9 mouse cellular contexts compared by ENCODE assay signal in the genomic region with DNA sequence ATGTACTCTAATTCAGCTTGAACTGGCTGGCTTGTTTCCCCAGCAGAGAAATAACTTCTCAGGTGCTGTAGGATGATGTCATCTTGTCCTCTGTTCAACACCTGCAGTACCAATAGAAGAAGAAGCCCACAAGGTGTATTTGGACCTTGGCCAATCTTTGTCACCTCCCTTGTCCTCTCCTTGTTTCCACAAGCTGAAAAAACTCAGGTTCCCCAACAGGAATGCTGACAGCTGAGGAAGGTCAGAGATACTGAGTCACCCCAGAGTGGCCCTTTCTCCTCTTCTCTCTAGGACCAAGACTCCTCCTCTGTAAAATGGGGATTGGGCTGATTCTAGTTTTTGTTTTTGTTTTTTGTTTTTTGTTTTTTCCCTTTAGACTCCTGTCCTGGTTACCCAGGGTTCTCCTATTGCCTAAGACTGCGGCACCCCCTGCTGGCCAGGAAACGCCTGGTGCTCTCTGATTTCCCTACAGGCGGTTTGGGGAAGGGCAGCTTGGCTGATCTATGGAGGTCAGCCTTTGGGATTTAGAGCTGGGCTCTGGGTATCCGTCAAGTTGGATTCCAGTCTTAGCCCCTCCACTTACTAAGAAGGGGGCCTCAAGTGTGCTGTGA. TPM values are rescaled to one million over a fixed set of nuclear protein-coding genes. Genes with fewer than 3 reads are reported as not detected.
DNase-seq lines count a peak whose midpoint lies in the region; ATAC-seq and TF ChIP-seq lines count a peak whose summit lies in the region.
"Had no signal": no experiment of that assay in that cellular context is flagged by ENCODE, and none has a peak within 500 bp of the region (broad histone marks: within the 10 kb centered on the region; RNA-seq: fewer than 3 reads in every experiment).

No protein-coding gene starts in this region.

- H3K4me1 ChIP-seq in bone marrow, adult 2 months (ENCODE audit: control insufficient read depth, insufficient read depth, low read length): no peaks in the 10 kb centered on the region
- peaks cover 6% of the 10 kb centered on the region; the same call in 1 of the 2 replicates for H3K4me1 ChIP-seq in heart, embryonic 13.5 days

- TF ChIP-seq CTCF in bone marrow, adult 2 months (IDR thresholded peaks at IDR 0.05; ENCODE audit: control insufficient read depth, insufficient read depth, low read length): peak; percentile 99

- no peaks in the 10 kb centered on the region for H3K36me3 ChIP-seq in heart, embryonic 13.5 days
- H3K36me3 ChIP-seq: heart, embryonic 15.5 days had no signal

- H3K4me2 ChIP-seq in heart, embryonic 13.5 days: no peak overlapping the region
- H3K4me2 ChIP-seq: heart, embryonic 15.5 days had no signal

- H3K9me3 ChIP-seq in heart, embryonic 13.5 days: no peaks in the 10 kb centered on the region
- H3K9me3 ChIP-seq: heart, embryonic 15.5 days had no signal

- H3K4me3 ChIP-seq in bone marrow, adult 2 months (replicated peaks; ENCODE audit: control insufficient read depth, low read depth, low read length): no peak overlapping the region
- H3K4me3 ChIP-seq in heart, embryonic 13.5 days: no peak overlapping the region
- H3K4me3 ChIP-seq: heart, embryonic 15.5 days had no signal

- TF ChIP-seq POLR2A in bone marrow, adult 2 months (IDR thresholded peaks at IDR 0.05; ENCODE audit: borderline replicate concordance, control insufficient read depth, low read depth, low read length): no peak

- H3K27ac ChIP-seq in bone marrow, adult 2 months (ENCODE audit: control insufficient read depth, insufficient read depth, low read depth, low read length, poor library complexity): no peak overlapping the region
- no peak overlapping the region for H3K27ac ChIP-seq in heart, embryonic 13.5 days (replicated peaks)
- H3K27ac ChIP-seq: heart, embryonic 15.5 days had no signal

- peak; percentile 76 to 84 for DNase-seq in CD8-positive naive resting alpha-beta T cell, adult 2 months (ENCODE audit: low read depth in 2 of 2, low spot score in 2 of 2)
- DNase-seq in large intestine, adult 2 months (ENCODE audit: low read depth, low spot score): peak; percentile 42
- DNase-seq in lung, adult 18-20 months: peak; percentile 81 to 86
- DNase-seq in ovary, postnatal 14 days (ENCODE audit: low spot score): peak; percentile 83
- DNase-seq in thymus, postnatal 10 days (ENCODE audit: low spot score in 2 of 2): peak; percentile 61 to 86

- peak overlapping the region; percentile 19; the same call in 1 of the 2 replicates for H3K9ac ChIP-seq in heart, embryonic 13.5 days
- H3K9ac ChIP-seq: heart, embryonic 15.5 days had no signal

- peak; percentile 69 for ATAC-seq in erythroblast, adult 5-6 weeks (replicated peaks; ENCODE audit: low FRiP score, poor library complexity, severe bottlenecking)
- ATAC-seq in heart, embryonic 13.5 days (ENCODE audit: extremely low read depth, insufficient number of reproducible peaks, low FRiP score, low TSS enrichment): no peak

- 3% methylated on average over 4 of the region's 4 CpGs for WGBS in bone marrow, adult 2 months
- under 1% methylated on average over 4 of the region's 4 CpGs for WGBS in heart, embryonic 13.5 days
- WGBS in large intestine, adult 2 months: 3% methylated on average over 4 of the region's 4 CpGs

- H3K27me3 ChIP-seq in heart, embryonic 13.5 days (replicated peaks): no peaks in the 10 kb centered on the region
- H3K27me3 ChIP-seq: heart, embryonic 15.5 days had no signal

RNA-seq across cellular contexts. Expression of a gene that starts 26.4 kb away (rescaled TPM):
- 12.6 and 21.6 TPM in 2 replicates for polyA plus RNA-seq in bone marrow, adult 2 months (2011; ENCODE audit: insufficient read depth, insufficient read length, low replicate concordance, missing spikeins)
- total RNA-seq in erythroblast, adult 5-6 weeks (2015; ENCODE audit: low replicate concordance): 0.77 and 1.7 TPM in 2 replicates
- 1.2 and 1.5 TPM in 2 replicates for total RNA-seq in erythroblast, adult 5-6 weeks (2017; ENCODE audit: low replicate concordance)
- 40.1 and 40.3 TPM in 2 replicates for polyA plus RNA-seq in heart, embryonic 13.5 days (2015; fragmentation: Nextera tagmentation; extraction: Ambion mirVana)
- 7.7 and 8.7 TPM in 2 replicates for polyA plus RNA-seq in large intestine, adult 2 months (2012; rRNA removed)

RNA-seq across cellular contexts. Expression of a gene that starts 31.7 kb away (rescaled TPM):
- polyA plus RNA-seq in bone marrow, adult 2 months (2011; ENCODE audit: insufficient read depth, insufficient read length, low replicate concordance, missing spikeins): 21.6 and 41.1 TPM in 2 replicates
- total RNA-seq in erythroblast, adult 5-6 weeks (2015; ENCODE audit: low replicate concordance): 24.7 and 34.0 TPM in 2 replicates
- total RNA-seq in erythroblast, adult 5-6 weeks (2017; ENCODE audit: low replicate concordance): 10.0 and 11.2 TPM in 2 replicates
- 66.2 and 70.0 TPM in 2 replicates for polyA plus RNA-seq in heart, embryonic 13.5 days (2015; fragmentation: Nextera tagmentation; extraction: Ambion mirVana)
- polyA plus RNA-seq in large intestine, adult 2 months (2012; rRNA removed): 200 and 251 TPM in 2 replicates
